Mouse (Mus musculus) liver, adult 2 months (tissue): Measurements from ENCODE around the gene Pdia5. TPM values are rescaled to one million over a fixed set of nuclear protein-coding genes. Genes with fewer than 3 reads are reported as not detected.

Source experiments
- DNase-seq: peaks from one replicate; pipeline ENCODE4 v3.0.0-alpha.2; 2011; ENCODE audit warnings: low read depth, low spot score; ENCODE audit errors: extremely low read depth
- H3K27ac ChIP-seq: fragments of 200-500 bp; replicated peaks from 2 replicates; pipeline ENCODE4 v1.5.1; 2012; ENCODE audit warnings: low read depth, mild to moderate bottlenecking, control low read depth, inconsistent platforms, low read length; ENCODE audit not compliant: insufficient read depth
- H3K27me3 ChIP-seq: fragments of 200-500 bp; 2 replicates; pipeline ENCODE4 v1.6.1; 2012; ENCODE audit warnings: mild to moderate bottlenecking, moderate library complexity, low read length, inconsistent platforms; ENCODE audit not compliant: control insufficient read depth, insufficient read depth
- H3K36me3 ChIP-seq: fragments of 200-500 bp; 2 replicates; pipeline ENCODE4 v1.6.1; 2012; ENCODE audit warnings: low read length, inconsistent platforms; ENCODE audit not compliant: control insufficient read depth, insufficient read depth
- H3K4me1 ChIP-seq: fragments of 200-500 bp; 2 replicates; pipeline ENCODE4 v1.6.1; 2011; ENCODE audit warnings: low read length; ENCODE audit not compliant: control insufficient read depth, insufficient read depth
- H3K4me3 ChIP-seq: fragments of 200-500 bp; 2 replicates; pipeline ENCODE4 v1.5.1; 2011; ENCODE audit warnings: low read depth, mild to moderate bottlenecking, control low read depth, low read length, moderate library complexity; ENCODE audit not compliant: insufficient read depth
- H3K79me2 ChIP-seq: fragments of 200-500 bp; 2 replicates; pipeline ENCODE4 v1.6.1; 2012; ENCODE audit warnings: inconsistent platforms, mild to moderate bottlenecking, low read length, moderate library complexity; ENCODE audit not compliant: control insufficient read depth, insufficient read depth
- H3K9ac ChIP-seq: fragments of 200-500 bp; 2 replicates; pipeline ENCODE4 v1.6.1; 2012; ENCODE audit warnings: low read depth, mild to moderate bottlenecking, control low read depth, inconsistent platforms, low read length
- CTCF ChIP-seq: fragments of 200-500 bp; IDR thresholded peaks from 2 replicates; pipeline ENCODE4 v1.5.1; 2011; ENCODE audit warnings: low read depth, low read length, control low read depth
- POLR2A ChIP-seq: fragments of 200-500 bp; IDR thresholded peaks from 2 replicates; pipeline ENCODE4 v1.6.1; 2011; ENCODE audit warnings: low read length, control low read depth; ENCODE audit not compliant: insufficient read depth; ENCODE audit errors: extremely low read depth
- WGBS: fragments of 180-500 bp; shearing (Covaris S2); methylation state at CpG from one replicate; pipeline ENCODE4 v1.1.7; 2018; 5-methylcytosine and 5-hydroxymethylcytosine counted together
- polyA plus RNA-seq: library from polyadenylated mRNA; depleted of rRNA; stranded (reverse); fragments of >200 nt; gene quantifications from 2 replicates; pipeline ENCODE4 v1.2.3, GENCODE M21; 2012
- total RNA-seq: library from RNA; depleted of rRNA; stranded (reverse); fragments of >200 nt; gene quantifications from 2 replicates; pipeline ENCODE4 v1.2.3, GENCODE M21; 2014

Pdia5 gene
- total and polyA plus RNA-seq, 2 experiments: 32.2 to 38.1 TPM

GRCm38 (mm10) chr16:35487776-35488175, 2.9 kb downstream of the Pdia5 start:
- WGBS: 42% methylated on average over 4 of the region's 4 CpGs
- Histone ChIP-seq H3K27ac (peak overlapping the region; percentile 73), H3K36me3 (no peaks in the 10 kb centered on the region), H3K4me1 (peaks cover 31% of the 10 kb centered on the region), H3K27me3 (no peaks in the 10 kb centered on the region), H3K4me3 (no peak overlapping the region), H3K79me2 (peaks cover 43% of the 10 kb centered on the region; the same call in 1 of the 2 replicates), H3K9ac (0 out of 2 replicates have a peak overlapping the region, but pooled peaks have one; percentile 32)
- DNase-seq: peak; percentile 58
- TF ChIP-seq CTCF: no peak
- TF ChIP-seq POLR2A: no peak

- Histone ChIP-seq H3K36me3 (no peaks in the 10 kb centered on the region), H3K4me3 (no peak overlapping the region), H3K27me3 (no peaks in the 10 kb centered on the region), H3K9ac (no peak overlapping the region), H3K27ac (peak overlapping the region; percentile 37; the same call in 1 of the 2 replicates), H3K4me1 (peaks cover 31% of the 10 kb centered on the region), H3K79me2 (peaks cover 45% of the 10 kb centered on the region; the same call in 1 of the 2 replicates)
- no peak for TF ChIP-seq CTCF
- TF ChIP-seq POLR2A: no peak
- WGBS: 23% methylated on average over 4 of the region's 4 CpGs
- DNase-seq: peak; percentile 91
Observed at GRCm38 (mm10) chr16:35487056-35487455, 3.6 kb downstream of the Pdia5 start.

- H3K4me3 ChIP-seq: no peak overlapping the region
- peaks cover 31% of the 10 kb centered on the region for H3K4me1 ChIP-seq
- H3K27me3 ChIP-seq: no peaks in the 10 kb centered on the region
- WGBS: 81% methylated on average over 9 of the region's 9 CpGs
- peaks cover 53% of the 10 kb centered on the region; the same call in 1 of the 2 replicates for H3K79me2 ChIP-seq
- no peak overlapping the region for H3K9ac ChIP-seq
- TF ChIP-seq CTCF (no peak), POLR2A (no peak)
- no peak overlapping the region for H3K27ac ChIP-seq
- no peaks in the 10 kb centered on the region for H3K36me3 ChIP-seq
- no peak for DNase-seq
Observed at GRCm38 (mm10) chr16:35485711-35486110, 5.0 kb downstream of the Pdia5 start.

- H3K79me2 ChIP-seq: peaks cover 55% of the 10 kb centered on the region
- DNase-seq: no peak
- no peaks in the 10 kb centered on the region for H3K27me3 ChIP-seq
- H3K4me3 ChIP-seq: no peak overlapping the region
- TF ChIP-seq CTCF (no peak), POLR2A (no peak)
- no peak overlapping the region for H3K9ac ChIP-seq
- 55% methylated on average over 8 of the region's 8 CpGs for WGBS
- H3K36me3 ChIP-seq: no peaks in the 10 kb centered on the region
- peak overlapping the region; percentile 16 for H3K27ac ChIP-seq
- peaks cover 33% of the 10 kb centered on the region for H3K4me1 ChIP-seq
Observed at GRCm38 (mm10) chr16:35484526-35485233, 6.0 kb downstream of the Pdia5 start.

GRCm38 (mm10) chr16:35484105-35484504, 6.6 kb downstream of the Pdia5 start:
- 89% methylated on average over 4 of the region's 4 CpGs for WGBS
- Histone ChIP-seq H3K4me3 (no peak overlapping the region), H3K9ac (no peak overlapping the region), H3K79me2 (peaks cover 57% of the 10 kb centered on the region), H3K4me1 (peaks cover 34% of the 10 kb centered on the region), H3K27ac (peak overlapping the region; percentile 16), H3K36me3 (no peaks in the 10 kb centered on the region), H3K27me3 (no peaks in the 10 kb centered on the region)
- DNase-seq: no peak
- no peak for TF ChIP-seq POLR2A
- TF ChIP-seq CTCF: no peak

- H3K9ac ChIP-seq: no peak overlapping the region
- no peaks in the 10 kb centered on the region; the same call in 1 of the 2 replicates for H3K36me3 ChIP-seq
- DNase-seq: peak; percentile 57
- peaks cover 5% of the 10 kb centered on the region for H3K4me1 ChIP-seq
- H3K79me2 ChIP-seq: peaks cover 47% of the 10 kb centered on the region
- TF ChIP-seq POLR2A: no peak
- no peak for TF ChIP-seq CTCF
- H3K27ac ChIP-seq: no peak overlapping the region
- H3K27me3 ChIP-seq: no peaks in the 10 kb centered on the region
- 58% methylated on average over 6 of the region's 6 CpGs for WGBS
- no peak overlapping the region for H3K4me3 ChIP-seq
Observed at GRCm38 (mm10) chr16:35479301-35479700, 11.4 kb downstream of the Pdia5 start.
